Mouse (Mus musculus) CD4-positive helper T cell, adult 2 months (primary cell): Measurements from ENCODE around the gene Rtbdn.

ENCODE experiments used
- DNase-seq: peaks from one replicate; pipeline ENCODE4 v3.0.0-alpha.2; 2012; ENCODE audit warnings: low read depth, missing footprints, low spot score

Gene Rtbdn

DNA sequence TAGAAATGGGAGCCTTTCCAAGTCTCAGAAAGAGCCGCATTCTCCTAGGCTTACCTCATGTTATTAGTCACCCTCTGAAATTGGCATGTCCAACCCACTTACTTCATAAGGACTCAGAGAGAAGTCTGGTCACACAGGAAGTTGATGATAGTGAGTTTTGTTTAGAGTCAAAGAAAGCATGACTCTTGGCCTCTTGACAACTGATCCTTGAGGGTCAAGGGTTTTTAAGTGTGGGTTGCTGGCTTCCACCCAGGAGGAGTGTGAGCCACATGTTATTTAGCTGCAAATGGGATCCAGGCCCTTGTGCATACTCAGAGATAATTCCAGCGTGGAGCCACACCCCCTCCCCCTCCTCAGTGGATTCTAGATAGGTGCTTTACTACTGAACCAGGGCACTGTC is 25.2 kb upstream of the Rtbdn start:
- DNase-seq, result no peak

DNA sequence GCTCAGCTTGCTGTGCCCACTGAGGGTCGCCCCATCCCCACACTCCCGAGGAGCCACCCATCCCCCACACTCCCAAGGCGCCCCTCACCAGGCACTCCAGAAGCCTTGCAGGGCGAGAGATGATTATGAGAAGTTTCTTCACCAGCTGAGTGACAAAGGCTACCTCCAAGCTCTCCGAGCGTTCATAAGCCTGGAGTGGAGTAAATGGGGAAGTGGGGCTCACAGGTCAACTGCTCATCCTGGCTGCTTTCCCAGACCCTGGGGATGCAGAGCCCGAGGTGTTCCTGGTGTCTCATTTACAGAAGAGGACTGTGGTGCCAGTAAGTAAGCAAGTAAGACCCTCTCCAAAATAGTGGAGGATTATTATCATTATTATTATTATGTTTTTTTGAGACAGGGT is 21.2 kb upstream of the Rtbdn start:
- DNase-seq, result no peak

DNA sequence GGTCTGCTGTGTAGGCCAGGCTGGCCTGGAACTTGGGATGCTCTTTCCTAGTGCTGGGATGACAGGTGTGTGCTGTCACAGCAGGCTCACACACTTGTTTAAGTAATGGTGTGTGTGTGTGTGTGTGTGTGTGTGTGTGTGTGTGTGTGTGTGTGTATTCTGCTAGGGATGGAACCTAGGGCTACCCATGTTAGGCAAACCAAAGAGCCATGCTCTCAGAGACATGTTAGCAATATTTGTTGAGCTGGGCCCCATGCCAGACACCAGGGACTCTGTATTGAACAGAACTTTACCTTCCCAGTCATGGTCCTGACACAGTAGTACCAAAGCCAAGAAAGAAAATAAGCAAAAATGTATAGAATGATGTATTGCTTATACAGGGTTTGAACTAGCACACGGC is 19.3 kb upstream of the Rtbdn start:
- DNase-seq, result no peak

DNA sequence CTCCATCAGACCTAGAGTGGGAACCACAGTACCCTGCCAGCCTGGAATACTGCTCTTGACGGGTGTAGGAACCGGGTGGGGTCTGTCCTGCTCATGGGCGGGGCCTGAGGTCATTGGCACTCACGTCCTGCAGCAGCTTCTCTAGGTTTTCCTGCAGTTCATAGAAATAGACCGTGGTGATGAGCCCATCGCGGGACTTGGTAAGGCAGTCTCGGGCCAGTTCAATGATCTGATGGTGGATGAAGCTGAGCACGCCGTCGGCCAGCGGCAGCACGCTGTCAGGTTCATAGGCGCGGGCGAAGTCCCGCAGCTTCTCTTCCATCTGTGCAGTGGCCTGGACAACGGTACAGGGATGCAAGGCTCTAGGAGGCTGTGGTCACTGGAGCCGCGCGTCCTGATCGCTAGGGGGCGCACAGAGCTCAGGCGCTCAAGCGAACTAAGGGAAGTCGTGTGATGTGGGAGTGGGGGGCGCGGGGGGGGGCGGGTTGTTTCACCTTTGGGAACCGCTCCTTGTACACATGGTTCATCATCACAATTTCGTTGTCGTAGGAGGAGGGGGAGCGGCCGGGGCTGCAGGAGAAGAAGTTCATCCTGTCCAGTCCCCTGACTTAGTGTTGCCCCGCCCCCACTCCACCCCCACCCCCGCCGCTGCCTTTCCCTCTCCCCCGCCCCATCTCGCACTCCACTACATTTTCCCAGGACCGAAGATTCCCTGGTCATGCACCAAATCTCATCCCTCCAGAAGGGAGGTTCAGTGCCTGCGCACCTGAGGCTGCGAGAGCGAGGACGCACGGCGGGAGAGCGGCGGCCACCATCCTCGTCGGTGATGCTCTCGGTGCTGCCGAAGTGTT is 18.1 kb upstream of the Rtbdn start:
- peak; percentile 68 for DNase-seq

DNA sequence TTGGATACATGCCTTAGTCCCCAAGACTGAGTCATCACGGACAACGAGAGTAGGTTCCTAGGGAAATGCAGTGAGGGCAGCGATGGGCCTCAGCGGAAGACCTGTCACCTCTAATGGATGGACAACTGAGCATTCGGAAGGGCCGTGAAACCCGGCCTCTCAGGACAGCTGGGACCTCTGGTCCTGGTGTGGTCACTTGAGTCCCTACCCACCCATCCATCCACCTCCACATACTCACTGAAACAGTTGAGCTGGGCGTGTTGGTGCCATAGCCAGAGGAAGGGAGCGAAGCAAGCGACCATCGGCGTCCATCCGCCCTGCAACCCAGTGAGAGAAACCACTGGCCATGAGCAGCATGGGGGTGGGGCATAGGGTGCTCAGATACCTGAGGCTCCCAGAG is 16.2 kb upstream of the Rtbdn start:
- DNase-seq, result no peak

DNA sequence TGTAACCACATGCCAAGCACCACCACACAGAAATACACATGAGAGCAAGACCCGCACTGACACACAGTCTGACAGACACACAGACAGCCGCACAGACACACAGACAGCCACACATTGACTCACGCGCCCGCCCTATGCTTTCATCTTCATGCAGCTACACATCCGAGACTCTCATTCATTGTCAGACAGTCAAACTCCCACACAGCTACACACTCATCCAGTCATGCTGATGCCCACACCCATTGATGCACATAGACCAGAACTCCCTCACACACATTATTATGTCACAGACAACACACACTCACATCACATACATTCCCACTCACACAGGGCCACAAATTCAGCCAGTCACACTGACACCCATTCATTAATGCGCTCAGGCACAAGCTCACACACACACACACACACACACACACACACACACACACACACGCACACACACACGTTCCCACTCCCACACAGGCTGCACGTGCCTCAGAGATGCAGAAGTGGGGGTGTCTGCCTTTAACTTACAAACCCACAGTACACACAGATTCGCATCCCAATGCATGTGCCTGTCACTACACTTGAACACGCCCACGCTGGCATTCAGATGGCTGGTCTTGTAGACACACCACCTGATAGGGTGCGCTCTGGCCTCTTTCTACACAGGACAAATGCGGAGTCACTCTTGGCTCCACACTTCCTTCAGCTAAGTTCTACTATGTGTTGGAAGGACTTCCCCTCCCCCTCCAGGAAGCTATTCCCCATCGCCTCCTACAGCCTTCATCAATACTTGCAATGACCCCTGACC is 12.8 kb upstream of the Rtbdn start:
- DNase-seq, result no peak

DNA sequence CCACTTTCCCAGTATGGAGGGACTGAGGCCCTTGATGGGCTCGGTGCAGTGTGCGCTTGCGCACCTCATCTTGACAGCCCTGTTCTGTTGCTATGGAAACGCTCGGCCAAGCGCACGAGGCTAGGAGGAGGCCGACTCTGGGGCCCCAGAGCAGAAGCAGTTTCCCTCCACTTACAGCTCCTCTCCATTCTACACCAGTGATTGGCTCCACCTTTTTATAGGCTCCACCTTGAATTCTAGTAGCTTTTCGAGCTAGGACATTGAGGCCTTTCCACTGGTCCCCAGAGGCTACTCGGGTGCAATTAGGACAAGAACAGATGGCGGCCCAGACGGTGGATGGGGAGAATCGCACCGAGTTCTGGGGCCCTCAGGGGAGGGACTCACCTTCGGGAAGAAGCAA is 11.9 kb upstream of the Rtbdn start:
- DNase-seq, result peak; percentile 36

DNA sequence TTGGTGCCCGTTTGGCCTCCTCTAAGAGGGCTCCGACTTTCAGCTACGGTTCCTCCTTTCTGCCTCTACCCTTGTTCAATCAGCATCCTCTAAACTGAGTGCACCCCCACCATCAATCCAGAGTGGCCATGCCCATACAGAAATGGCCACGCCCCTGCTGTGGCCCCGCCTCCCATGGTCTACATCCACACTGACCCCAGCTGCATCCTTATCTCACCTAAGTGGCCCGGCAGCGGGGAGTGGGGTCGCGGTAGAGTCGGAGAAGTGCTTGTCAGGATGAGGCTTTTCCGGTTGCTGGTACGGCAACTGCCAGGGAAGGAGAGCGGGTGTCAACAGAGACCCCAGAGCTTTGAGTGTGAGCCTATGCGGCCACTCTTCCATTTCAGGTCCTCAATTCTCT is 11.3 kb upstream of the Rtbdn start:
- no peak for DNase-seq

DNA sequence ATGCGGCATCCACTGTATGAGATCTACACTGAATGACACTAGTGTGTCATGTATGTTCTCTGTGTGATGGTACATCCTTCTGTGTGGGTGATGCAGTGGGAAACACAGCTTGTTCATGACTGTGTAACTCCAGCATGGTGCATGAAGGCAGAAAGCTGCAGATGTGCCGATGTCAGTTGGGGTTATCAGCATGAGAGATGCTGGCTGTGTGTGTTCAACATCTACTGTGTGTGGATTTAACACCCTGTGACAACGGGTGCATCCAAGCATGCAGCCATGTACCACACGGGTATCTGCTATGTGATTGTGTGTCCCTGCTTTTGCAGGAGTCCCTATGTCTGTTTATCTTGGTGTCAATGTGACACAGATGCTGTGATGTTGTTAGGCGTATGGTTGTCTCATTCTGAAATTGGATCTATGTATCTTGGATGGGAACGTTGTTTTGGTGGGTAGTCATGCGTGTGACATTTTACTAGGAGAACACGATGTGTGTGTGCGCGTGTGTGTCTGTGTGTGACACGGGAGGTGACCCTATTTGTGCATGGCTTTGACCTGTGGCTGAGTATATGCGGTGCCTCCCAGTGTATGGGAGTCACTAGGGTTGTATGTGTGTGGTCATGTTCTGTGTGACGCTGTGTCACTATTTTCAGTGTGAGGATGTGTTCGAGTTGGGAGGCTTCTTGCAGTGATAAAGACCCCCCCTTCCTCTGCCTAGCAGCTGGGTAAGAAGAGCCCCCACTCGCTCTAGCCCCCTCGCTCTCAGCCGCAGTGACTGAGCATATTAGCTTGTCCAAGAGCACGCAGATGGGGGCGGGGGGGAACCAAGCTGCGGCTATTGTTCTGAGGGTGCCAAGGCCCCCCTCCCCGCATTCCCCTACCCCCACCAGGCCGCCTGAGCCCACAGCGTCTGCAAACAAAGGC is 10.5 kb upstream of the Rtbdn start:
- DNase-seq, result no peak

DNA sequence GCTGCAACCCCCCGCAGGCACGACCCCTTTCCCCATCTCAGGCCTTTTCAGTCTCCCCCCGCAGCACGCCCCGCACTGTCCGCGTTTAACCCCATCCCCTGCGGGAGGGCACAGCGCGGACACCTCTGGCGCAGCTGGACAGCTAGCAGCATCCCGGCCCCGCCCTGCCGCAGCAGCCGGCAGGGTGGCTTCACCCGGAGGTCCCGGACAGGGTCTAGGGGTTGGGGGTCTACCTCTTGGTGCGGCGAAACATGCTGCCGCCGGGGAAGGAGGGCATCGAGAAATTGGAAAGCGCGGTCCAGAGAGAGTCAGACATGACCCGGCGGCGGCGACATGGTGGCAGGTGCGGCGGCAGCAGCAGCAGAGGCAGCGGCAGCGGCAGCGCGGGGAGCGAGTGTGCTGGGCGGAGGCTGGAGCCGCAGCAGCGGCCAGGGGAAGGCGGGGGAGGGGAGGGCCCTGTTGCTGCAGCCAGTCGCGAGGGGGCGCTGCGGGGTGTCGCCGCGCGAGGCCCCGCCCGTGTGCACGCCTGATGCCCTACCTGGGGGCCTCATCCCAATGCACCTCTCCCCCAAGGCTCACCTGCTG is 9.7 kb upstream of the Rtbdn start, which contains the start of gene Mast1:
Gene Mast1 (minus strand): TSS at position 398 of the 585 bp plus-strand sequence.
- peak; percentile 76 for DNase-seq

DNA sequence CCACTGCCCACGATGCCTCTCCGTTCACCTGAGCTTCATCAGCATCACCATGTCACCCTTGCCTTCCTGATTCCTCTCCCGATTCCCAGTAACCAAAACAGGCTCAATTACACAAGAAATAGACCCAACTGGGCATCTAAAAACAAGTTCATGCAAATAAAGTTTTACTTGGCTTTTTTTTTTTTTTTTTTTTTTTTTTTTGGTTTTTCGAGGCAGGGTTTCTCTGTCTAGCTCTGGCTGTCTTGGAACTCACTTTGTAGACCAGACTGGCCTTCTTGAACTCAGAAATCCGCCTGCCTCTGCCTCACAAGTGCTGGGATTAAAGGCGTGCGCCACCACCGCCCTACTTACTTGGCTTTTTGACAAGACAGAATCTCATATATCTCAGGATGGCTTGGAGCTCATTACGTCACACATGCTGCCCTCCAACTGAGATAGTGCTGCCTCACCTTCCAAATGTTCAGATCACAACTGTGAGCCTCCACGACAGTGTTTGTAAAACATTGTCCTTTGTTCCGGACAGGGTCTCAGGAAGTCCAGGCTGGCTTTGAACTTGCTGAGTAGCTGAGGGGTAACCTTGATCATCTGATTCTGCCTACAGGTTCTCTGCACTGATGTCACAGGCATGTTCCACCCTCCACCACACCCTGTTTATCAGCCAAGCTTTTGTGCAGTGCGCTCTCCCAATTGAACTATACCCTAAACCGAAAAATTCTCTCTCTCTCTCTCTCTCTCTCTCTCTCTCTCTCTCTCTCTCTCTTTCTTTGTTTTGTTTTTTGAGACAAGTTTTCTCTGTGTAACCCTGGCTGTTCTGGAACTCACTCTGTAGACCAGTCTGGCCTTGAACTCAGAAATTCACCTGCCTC is 8.9 kb upstream of the Rtbdn start:
- no peak for DNase-seq

DNA sequence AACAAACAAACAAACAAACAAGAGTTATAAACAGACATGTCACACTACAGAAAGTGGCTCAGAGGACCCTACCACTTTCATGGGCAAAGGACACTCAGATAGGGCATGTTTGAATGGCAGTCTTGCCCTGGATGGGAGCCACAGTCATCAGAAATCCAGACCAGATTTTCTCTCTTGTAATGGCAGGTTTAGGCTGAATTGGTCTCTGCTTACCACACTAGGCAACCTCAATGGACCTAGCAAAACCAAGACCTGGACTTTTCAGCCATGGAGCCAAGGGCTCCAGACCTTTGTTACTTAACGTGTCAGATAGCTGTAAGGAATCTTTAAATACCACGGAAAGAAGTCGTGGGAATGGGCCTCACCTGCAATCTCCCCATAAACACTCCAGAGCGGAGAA is 3.1 kb upstream of the Rtbdn start:
- DNase-seq, result no peak

DNA sequence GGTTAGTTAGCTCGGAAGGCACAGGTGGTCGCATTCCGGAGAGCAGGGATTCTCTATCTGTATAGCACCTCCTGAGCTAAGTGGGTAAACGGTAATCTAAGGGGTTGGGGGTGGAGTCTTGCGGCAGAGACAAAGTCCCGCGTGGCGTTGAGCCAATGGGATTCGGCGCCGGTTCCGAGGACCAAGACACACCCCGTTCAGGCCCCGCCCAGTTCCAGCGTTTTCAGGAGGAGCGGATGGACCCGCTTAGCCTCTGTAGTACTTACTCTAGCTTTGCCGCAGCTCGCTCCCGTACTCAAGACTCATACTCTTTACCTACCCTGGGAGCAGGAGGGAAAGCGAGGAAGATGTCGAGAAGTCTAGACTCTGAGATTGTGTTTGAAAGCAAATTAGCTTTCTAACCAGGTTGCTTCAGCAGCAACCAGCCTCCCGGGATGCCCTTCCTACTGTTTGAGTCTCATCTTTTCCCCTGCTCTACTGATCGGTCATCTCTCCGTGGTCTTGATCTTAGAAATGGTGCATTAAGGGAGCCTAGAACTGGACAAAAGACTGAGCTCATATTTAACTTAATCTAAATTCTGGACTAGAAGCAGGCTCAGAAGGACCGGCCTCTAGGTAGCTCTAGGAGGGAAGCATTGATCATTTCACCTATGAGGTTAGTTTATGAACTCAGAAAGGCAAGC is 2.2 kb upstream of the Rtbdn start:
- peak; percentile 55 for DNase-seq

DNA sequence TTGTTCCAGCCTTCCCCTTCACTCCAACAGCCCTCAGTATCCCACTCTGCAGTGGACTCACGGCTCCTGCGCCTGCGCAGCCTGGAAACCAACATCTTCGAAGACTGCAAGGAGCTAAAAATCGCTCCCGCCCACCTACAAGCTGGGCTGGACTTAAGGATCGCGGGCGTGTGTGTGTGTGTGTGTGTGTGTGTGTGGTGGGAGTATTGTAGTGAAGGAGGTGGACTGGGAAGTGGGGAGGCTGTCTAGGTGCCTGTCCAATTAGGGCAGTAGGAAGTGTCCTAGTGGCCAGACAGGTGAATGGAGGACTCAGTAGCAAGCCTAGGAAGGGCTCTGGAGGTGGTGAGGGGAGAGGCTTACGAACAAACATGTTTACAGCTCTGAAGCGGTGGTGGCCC is 1.6 kb upstream of the Rtbdn start:
- no peak for DNase-seq

DNA sequence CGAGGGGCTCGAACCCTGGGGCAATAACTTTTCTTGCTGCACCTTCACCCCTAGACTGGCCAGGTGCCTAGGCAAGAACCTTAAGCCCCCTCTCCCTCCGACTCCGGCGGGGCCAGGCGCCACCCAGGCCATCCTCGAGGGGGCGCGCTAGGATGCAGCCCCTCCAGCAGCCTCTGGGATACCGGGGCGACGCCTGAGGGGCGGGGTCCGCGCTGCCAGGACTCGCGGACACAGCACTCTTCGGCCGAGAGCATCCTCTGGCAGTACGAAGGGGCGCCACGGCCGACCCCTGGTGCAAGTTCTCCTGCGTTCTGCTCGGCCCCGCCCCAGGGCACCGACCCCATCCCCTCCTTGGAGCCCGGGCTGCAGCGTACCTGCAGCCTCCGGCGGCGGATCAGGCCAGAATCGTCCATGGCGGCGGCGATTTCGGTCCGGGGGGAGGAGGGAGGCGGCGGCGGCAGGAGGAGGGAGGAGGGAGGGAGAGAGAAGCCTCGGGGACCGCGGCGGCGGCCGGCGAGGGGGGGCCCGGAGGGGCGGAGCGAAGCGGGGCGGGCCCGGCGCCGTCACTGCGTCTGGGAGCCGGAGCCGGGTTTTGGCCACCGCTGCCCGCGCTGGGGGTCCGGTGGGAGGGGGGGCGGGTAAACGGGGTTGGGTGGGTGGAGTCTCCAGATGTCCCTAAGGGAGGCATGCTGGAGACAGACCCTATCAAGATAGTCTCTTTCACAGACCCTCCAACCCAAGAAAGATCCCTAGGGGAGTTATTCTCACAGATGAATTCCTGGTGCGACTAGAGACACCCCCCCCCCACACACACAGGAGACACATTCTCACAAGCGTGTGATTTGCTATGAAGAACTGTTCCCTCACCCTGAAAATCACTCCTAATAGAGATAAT is 911 bp upstream of the Rtbdn start:
- DNase-seq, result no peak

DNA sequence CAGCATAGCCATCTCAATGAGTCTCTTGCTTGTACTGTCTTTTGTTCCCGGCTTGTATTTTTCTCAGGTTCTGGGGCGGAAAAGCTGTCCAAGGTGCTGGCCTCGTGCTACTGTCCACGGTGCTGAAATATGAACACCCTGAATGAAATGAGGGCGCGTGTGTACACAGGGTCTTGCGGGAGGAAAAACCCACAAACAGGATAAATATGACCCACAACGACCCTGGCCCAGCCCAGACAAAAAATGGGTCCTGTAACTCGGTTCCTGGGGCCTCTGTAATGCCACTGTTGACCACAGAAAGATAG is 402 bp downstream of the Rtbdn start:
- DNase-seq, result peak; percentile 44

DNA sequence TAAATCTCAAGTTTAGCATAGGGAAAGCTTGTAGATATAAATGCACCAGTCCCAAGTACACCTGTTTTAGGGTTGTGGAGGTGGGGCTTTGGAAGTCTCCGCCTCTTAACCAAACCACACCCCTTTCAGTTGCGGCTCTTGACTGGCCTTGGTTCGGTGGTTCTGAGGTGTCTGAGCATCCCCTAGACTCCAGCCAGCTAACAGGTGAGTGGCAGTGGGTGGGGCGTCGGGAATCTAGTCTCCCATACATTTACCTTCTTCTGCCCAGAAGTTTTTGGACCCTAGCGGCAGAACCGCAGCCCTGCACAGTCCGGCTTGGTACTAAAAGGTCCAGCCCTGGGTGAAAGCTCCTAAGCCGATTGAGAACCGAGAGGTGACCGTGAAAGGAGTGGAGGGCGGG is 3.0 kb downstream of the Rtbdn start:
- DNase-seq, result no peak

DNA sequence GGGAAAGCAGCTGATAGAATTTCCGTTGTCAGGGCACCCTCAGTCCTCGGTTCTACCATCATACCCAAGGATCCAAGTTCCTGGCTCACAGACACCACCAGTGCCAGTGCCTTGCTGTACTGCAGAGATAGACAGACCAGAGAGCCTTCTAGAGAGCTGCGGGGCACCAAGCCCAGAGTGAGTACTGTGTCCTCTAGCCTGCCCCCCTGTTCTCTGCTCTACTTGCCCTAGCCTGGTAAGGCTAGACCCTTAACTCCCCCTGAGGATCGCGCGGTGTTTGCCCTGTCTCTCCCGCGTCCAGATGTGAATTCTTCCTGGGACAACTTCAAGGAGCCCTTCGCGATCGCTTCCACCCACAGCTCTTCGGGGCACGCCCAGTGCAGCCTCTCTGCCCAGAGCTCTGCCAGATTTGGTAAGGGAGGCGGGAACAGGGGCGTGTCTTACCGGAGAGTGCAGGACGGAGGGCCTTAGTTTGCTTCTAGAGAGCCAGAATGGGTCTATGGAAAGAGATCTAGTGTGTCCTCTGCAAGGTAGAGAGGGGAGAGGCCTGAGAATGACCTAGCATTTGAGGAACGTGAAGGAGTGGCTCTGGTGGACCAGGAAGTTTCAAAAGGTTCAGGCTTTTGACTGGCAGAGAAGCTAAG is 5.9 kb downstream of the Rtbdn start:
- peak; percentile 43 for DNase-seq

DNA sequence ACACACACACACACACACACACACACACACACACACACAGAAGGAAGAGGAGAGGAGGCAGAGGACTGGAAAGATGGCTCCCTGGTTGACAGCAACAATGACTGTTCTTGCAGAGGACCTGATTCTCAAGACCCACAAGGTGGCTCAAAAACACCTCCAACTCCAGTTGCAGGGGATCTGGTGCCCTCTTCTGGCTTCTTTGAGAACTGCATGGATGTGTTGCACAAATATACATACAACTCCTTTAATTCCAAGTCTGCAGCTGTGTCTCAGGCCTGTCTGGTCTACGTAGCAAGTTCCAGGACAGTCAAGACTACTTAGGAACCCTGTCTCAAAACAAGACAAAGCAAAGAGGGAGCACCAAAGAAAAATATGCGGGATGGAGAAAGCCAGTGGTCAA is 10.0 kb downstream of the Rtbdn start:
- DNase-seq, result peak; percentile 74
